Mouse (Mus musculus) fibroblast of lung, adult 2 months (primary cell): Measurements from ENCODE around the gene Pgpep1l.
A peak's percentile ranks its signal among the peaks of the same experiment; 100 is the strongest.
"Not testable (repeated sequence)": the region's sequence is repeated elsewhere in the genome, so short reads cannot be mapped to it uniquely, and the experiment has no call there.

ENCODE experiments used
- DNase-seq: peaks from one replicate; pipeline ENCODE4 v3.0.0-alpha.2; 2011; ENCODE audit warnings: low read depth

Pgpep1l gene

DNA sequence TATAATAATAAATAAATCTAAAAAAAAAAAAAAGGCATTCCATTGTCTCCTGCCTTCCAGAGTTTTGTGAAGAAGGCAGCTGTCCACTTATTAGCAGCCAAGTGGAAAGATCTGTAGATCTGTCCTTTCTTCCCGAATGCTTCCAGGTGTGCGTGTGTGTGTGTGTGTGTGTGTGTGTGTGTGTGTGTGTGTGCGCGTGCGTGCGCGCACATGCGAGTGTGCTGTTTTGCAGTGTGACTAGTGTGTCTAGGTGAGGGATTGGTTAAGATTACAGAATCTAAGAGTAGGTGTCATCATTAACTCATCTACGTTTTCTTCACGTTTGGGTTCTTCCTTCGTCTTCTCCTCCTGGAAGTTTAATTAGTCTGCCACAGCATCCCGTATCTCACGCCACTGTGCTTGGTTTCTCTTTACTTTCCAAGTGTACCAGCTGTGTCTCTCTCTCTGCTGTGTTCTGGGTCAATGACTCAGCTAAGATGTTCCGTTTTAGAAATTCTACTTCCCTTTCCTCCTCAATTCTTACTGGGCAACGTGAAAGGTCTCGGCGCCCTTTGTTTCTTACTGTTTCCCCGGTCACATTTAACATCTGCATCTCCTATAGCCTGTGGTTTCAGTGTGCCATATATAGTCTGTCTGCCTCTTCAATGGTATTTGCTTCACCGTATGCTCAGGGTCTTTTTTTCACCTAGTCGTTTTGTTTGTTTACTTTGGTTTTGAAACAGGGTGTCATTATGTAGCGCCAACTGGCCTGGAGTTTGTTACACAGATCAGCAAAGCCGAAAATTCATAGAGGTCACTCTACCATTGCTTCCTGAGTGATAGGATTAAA, 18.5 kb upstream of the Pgpep1l start:
- DNase-seq = no peak

- DNase-seq = no peak
These were observed 17.3 kb upstream of the Pgpep1l start for GRCm38 (mm10) chr7:68281341-68281740.

DNA sequence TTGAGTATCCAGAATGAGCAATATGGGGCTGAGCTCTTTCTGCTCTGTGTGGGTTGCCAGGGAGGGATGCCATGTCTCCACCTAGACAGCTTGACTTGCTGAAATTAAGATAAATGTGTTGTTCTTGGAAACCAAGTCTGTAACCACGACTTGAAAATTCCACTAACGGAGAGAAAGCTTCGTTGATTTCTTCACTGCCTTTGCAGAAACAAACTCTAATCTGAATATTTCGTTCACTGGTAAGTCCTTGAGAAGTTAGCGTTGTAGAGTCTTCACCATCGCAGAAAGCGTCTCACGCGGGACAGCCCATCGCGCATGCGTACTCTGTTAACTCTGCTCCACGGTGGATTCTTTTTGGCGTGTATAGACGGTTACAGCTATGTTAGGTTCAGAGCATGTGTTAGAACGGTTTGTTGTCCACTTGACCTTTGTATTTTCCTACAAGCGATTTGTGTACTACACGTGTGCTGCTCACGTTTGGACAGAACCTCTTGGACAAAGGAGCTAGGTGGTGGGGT, 16.4 kb upstream of the Pgpep1l start:
- DNase-seq = peak; percentile 71

GRCm38 (mm10) chr7:68279481-68279880, 15.4 kb upstream of the Pgpep1l start:
- DNase-seq = no peak

DNA sequence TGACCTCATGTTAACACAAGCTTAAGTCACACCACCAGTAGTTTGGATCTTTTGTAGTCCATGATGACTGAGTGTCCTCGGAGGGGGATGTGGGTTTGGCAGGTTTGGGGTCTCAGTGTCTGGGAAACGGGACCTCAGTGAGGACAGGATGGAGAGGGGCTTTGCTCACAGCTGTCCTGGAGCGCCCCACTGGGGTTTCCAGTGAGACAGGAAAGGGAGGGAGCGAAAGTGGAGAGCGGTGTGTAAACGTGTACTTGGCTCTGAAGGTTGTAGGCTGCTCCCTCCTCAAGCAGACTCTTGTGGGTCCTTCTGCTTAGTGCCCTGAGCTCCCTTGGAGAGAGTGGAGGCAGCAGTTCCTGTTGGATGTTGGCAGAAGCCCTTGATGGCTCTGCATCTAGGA, 14.9 kb upstream of the Pgpep1l start:
- no peak for DNase-seq

GRCm38 (mm10) chr7:68278385-68278784, 14.4 kb upstream of the Pgpep1l start:
- no peak for DNase-seq

- no peak for DNase-seq
These were observed 13.9 kb upstream of the Pgpep1l start for GRCm38 (mm10) chr7:68277897-68278270.

DNA sequence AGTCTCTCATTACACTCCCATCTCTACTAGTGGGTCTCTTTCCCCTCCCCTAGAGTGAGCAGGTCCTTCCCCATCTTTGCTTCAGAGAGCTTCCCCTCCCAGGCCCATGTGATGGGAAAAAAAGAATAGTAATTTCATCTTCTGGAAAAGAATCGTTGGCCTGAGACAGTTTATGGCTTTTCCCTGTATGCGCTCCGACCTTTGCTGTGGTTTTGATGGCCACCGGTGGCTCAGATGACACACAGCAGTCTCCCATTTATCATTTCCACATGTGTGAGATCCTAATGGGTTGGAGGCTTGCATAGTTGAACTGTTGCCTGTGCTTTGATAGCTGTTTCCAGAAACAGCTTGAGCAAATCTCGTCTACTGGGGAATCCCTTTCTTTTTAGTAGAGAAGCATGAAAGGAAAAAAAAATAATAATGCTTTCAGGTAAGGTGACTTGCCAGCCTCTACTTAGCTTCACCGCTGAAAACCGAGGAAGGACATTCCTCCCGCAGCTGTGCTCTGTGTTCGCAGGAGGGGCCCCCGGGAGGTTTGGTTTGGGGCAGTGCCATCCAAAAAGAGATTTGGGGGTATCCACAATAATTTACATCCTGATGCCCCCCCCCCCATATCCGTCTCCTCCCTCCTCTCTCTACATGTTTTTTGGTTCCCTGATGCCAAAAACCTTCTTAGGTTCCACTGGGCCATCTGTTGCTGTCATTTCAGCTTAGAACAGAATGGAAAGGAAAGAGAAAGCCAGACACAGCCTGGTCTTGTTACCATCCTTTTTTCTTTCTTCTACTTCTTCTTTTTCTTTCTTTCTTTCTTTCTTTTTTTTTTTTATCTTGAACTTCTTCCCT, 13.2 kb upstream of the Pgpep1l start:
- no peak for DNase-seq

- DNase-seq = no peak
These were observed 12.1 kb upstream of the Pgpep1l start for GRCm38 (mm10) chr7:68275838-68276731.

DNA sequence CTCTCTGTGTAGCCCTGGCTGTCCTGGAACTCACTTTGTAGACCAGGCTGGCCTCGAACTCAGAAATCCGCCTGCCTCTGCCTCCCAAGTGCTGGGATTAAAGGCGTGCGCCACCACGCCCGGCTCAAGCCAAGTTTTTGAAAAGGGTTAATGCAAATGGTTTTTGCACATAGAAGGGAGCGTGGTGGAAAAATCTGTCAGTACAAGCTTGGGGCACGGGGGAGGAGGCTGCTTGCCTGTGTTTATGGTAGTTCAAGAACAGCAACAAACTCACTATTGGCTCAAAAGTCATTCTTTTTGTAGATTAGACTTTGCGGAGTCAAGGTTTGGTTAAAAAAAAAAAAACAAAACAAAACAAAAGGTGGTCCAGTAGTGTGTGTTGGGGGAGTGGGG, 11.4 kb upstream of the Pgpep1l start:
- DNase-seq = not testable (repeated sequence)

GRCm38 (mm10) chr7:68274951-68275350, 10.9 kb upstream of the Pgpep1l start:
- DNase-seq = no peak

- DNase-seq = no peak
These were observed 10.2 kb upstream of the Pgpep1l start for GRCm38 (mm10) chr7:68274218-68274617.

DNA sequence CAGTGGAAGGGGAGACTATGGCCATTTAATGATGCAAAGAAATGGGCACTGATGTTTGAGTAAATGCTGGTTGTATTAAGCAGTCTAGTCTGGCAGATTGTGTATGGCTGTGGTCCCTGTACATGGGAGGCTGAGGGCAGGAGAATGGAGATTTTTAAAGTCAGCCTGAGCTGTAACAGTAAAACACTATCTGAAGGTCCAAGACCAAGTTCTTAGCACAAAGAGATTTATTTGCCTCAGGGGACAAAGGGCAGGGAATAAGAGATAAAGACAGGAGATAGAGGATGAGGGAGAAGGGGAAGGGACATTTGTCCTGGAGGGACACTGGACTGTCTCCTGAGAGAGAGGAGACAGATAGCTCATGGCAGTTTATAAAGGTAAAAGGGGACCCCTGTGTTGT, 9.5 kb upstream of the Pgpep1l start, which contains the start of gene Fam169b:
TSS of gene Fam169b (plus strand) at position 325 of the 400 bp plus-strand sequence.
- DNase-seq = no peak

DNA sequence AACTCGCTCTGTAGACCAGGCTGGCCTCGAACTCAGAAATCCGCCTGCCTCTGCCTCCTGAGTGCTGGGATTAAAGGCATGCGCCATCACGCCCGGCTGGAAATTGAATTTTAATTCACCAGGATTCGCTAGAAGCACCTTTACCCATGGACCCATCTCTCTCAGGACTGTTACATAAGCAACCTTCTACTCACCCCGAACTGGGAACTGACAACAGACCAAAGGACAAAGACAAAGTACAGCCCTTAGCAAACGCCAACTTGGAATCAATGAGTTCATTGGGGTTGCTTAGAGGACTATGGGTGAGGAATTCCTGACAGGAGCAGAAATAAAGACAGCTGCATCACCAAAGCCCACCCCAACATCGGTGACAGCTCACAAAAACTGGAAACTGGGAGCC, 8.6 kb upstream of the Pgpep1l start:
- DNase-seq = no peak

DNA sequence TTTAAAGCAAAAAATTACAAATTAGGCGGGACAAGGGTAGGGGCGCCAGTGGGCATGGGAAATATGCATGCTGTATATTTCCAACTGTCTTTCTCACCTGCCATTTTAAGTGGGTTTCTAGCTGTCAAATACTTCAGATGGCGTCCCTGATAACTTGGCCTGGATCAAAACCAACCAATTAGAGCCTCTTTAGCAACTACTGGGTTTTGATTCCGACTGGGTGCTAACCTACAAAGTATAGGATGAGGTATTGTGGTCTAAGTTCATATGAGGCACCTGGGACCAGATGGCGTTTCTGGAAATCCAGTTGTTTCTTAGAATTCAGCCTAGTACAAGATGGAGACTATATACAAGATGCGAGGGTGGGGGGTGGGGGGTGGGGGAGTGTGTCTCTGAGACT, 7.8 kb upstream of the Pgpep1l start:
- DNase-seq = no peak

DNA sequence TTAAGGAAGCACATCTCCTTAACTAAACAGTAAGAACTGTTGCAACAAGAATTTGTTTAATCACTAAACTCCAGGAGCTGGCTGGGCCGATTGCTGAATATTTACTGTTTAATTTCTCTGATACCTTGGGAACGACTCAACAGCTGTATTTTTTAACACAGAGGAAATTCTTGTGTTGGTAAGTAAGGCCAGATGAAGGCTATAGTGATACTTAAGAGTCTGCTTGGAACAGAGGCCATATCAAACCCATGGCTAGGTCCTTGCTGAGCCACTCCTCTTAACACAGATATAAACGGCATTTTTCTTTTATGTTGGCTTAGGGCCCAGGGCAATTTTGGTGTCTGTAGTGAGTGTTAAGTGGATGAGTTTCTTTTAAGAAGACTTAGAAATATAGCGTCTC, 6.5 kb upstream of the Pgpep1l start:
- no peak for DNase-seq

DNA sequence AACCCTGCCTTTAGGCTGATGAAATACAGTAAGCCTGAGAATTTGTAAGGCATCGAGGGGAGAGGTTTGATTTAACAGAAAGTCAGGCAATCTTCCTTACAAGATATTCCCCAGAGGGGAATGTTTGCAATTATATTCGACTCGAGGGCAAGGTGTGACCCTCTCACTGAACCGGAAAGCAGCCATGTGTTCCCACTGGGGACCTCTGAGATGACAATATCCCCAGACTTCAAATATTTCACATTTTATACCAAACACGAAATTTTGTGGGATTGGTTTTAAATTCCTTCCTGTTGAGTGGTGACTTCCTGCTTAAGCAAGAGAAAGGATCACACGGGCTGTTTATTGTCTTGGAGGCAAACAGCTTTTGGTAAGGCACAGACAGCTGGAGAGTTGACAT, 2.7 kb upstream of the Pgpep1l start:
- peak; percentile 80 for DNase-seq

GRCm38 (mm10) chr7:68265391-68265790, 1.4 kb upstream of the Pgpep1l start:
- DNase-seq = no peak

- DNase-seq = no peak
These were observed 498 bp upstream of the Pgpep1l start for GRCm38 (mm10) chr7:68264531-68264930.

DNA sequence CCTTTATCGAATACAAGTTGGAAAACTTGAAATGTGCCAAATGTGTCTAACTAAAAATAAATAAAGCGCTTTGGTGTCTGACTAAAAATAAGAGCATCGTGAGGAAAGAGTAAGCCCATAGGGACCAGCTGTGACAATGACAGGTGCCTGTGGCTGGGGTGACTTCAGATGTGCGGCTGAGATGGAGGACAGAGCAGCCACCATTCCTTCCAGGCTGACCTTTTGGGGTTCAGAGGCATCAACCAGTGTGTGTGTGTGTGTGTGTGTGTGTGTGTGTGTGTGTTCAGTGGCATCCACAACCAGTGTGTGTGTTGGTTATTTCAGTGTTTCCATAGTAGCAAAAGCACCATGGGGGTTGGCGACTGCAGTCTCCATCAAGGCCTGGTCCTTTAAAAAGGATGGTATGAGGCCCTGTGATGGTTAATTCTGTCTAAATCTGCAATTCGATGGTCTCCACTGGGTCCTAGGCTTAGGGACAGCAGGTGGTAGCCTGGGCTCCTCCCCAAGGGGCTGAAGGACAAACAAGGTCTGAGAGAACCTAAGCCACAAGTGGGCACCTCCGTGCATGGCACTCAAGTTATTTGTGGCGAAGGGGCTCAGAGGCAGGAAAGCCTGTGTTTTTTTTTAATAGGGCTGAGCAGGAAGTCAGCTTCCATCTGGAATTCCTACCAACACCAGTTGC, 546 bp downstream of the Pgpep1l start:
- no peak for DNase-seq

GRCm38 (mm10) chr7:68262612-68263200, 1.3 kb downstream of the Pgpep1l start:
- peak; percentile 82 for DNase-seq
